9 mouse cellular contexts compared by ENCODE assay signal in the genomic region with DNA sequence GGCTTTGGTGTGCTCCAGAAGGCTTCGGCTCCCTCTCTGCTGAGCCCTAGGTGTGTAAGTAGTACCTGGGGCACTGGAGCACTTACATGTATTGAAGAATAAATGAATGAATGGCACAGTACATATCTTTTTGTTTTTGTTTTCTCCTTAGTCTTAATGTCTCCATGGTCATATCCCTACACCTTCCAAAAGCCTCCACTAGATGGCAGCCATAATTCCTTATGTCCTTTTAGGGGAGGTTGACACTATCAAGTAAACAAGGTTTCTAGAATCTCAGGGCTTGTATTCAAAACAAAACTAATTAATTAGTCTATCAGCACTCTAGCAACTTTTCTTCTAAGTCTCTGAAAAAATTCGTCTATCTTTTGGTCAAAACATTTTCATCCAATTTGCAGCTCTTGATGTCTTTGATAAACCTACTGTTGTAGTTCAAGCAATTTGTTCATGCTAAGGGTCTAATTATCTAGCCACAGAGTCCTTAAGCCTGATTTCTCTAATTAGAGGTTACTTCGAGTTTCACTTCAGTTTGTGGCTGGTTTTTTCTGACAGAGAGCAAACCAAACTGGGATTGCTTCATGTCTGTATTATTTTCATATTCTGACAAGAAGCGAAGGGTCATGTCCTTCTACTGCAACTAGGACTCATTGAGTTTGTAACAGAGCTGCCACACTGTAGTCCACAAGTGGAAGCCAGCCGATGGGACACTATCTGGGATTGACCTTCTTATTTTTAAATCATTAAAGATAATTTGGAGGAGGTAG.
DNase-seq lines count a peak whose midpoint lies in the region; ATAC-seq and TF ChIP-seq lines count a peak whose summit lies in the region.
"Had no signal": no experiment of that assay in that cellular context is flagged by ENCODE, and none has a peak within 500 bp of the region (broad histone marks: within the 10 kb centered on the region; RNA-seq: fewer than 3 reads in every experiment).

No protein-coding gene starts in this region.

- no peak for TF ChIP-seq POLR2A in small intestine, adult 2 months (IDR thresholded peaks at IDR 0.05; ENCODE audit: low read depth, low read length)

- intact Hi-C loops in gastrocnemius, postnatal 14 days (cut with DNase I; ENCODE audit: low total_unique reads), result loop anchor here (5.0 kb wide), 1 partner anchor 91 kb away; no protein-coding TSS in a partner anchor

- TF ChIP-seq CTCF in liver, postnatal 0 days (IDR thresholded peaks at IDR 0.05; ENCODE audit: low read depth), result peak; percentile 75
- TF ChIP-seq CTCF in small intestine, adult 2 months (IDR thresholded peaks at IDR 0.05; ENCODE audit: extremely low read depth, insufficient read length, insufficient replicate concordance, low read depth, low read length), result peak; percentile 25; the same call in 1 of the 2 replicates

- no peak overlapping the region for H3K4me3 ChIP-seq in liver, postnatal 0 days (ENCODE audit: low read depth, low read length)
- no peak overlapping the region for H3K4me3 ChIP-seq in liver, embryonic 11.5 days (ENCODE audit: low read depth, low read length)
- no peak overlapping the region for H3K4me3 ChIP-seq in small intestine, adult 2 months (ENCODE audit: low read depth, low read length)
- H3K4me3 ChIP-seq: midbrain, embryonic 12.5 days had no signal

- ATAC-seq in liver, postnatal 0 days, result peak; percentile 43; the same call in 1 of the 2 replicates
- ATAC-seq in liver, embryonic 11.5 days (replicated peaks; ENCODE audit: low FRiP score), result no peak; the same call in 1 of the 2 replicates

- H3K36me3 ChIP-seq in liver, postnatal 0 days (replicated peaks; ENCODE audit: insufficient read depth, low read length), result no peaks in the 10 kb centered on the region
- no peaks in the 10 kb centered on the region for H3K36me3 ChIP-seq in liver, embryonic 11.5 days (ENCODE audit: control insufficient read depth, insufficient read depth, low read length)
- H3K36me3 ChIP-seq in small intestine, adult 2 months (ENCODE audit: control insufficient read depth, insufficient read depth, low read length), result no peaks in the 10 kb centered on the region
- H3K36me3 ChIP-seq: midbrain, embryonic 12.5 days had no signal

- no peak overlapping the region for H3K9ac ChIP-seq in liver, postnatal 0 days (replicated peaks)
- H3K9ac ChIP-seq in liver, embryonic 11.5 days (ENCODE audit: low read depth, low read length), result no peak overlapping the region
- H3K9ac ChIP-seq: midbrain, embryonic 12.5 days had no signal

- DNase-seq in adrenal gland, postnatal 10 days, result peak; percentile 63
- no peak for DNase-seq in adrenal gland, adult 8-10 months
- DNase-seq in liver, postnatal 0 days, result no peak
- DNase-seq in liver, embryonic 11.5 days (ENCODE audit: low spot score), result no peak
- peak; percentile 88 for DNase-seq in brain, adult 2 months (ENCODE audit: low read depth, low spot score)
- DNase-seq in gastrocnemius, postnatal 14 days, result peak; percentile 6
- DNase-seq in layer of hippocampus, adult 9-11 months, result peak; percentile 36

- no peak for TF ChIP-seq EP300 in liver, postnatal 0 days (IDR thresholded peaks at IDR 0.05; ENCODE audit: low read depth)

- H3K9me3 ChIP-seq in liver, postnatal 0 days (ENCODE audit: low read length), result no peaks in the 10 kb centered on the region
- H3K9me3 ChIP-seq in liver, embryonic 11.5 days (ENCODE audit: control insufficient read depth, low read length), result no peaks in the 10 kb centered on the region
- H3K9me3 ChIP-seq: midbrain, embryonic 12.5 days had no signal

- H3K27me3 ChIP-seq in liver, postnatal 0 days (ENCODE audit: insufficient read depth, low read length), result no peaks in the 10 kb centered on the region
- H3K27me3 ChIP-seq in liver, embryonic 11.5 days (replicated peaks; ENCODE audit: control insufficient read depth, insufficient read depth, low read length), result no peaks in the 10 kb centered on the region
- H3K27me3 ChIP-seq in small intestine, adult 2 months (ENCODE audit: control insufficient read depth, insufficient read depth, low read length), result no peaks in the 10 kb centered on the region
- H3K27me3 ChIP-seq: midbrain, embryonic 12.5 days had no signal

- 51% methylated on average over 5 of the region's 5 CpGs for WGBS in liver, postnatal 0 days (ENCODE audit: insufficient replicate concordance)
- WGBS in liver, embryonic 11.5 days, result 57% methylated on average over 5 of the region's 5 CpGs
- WGBS in small intestine, adult 2 months, result 59% methylated on average over 5 of the region's 5 CpGs

- 0 out of 2 replicates have a peak, but pooled peaks cover 4% of the 10 kb centered on the region for H3K4me1 ChIP-seq in liver, postnatal 0 days (ENCODE audit: insufficient read depth)
- peaks cover 16% of the 10 kb centered on the region for H3K4me1 ChIP-seq in liver, embryonic 11.5 days (replicated peaks; ENCODE audit: control insufficient read depth, insufficient read depth, low read length)
- no peaks in the 10 kb centered on the region for H3K4me1 ChIP-seq in small intestine, adult 2 months (ENCODE audit: control insufficient read depth, insufficient read depth, insufficient read length, low read length)
- H3K4me1 ChIP-seq: midbrain, embryonic 12.5 days had no signal

- H3K4me2 ChIP-seq in liver, postnatal 0 days (ENCODE audit: low read depth, low read length), result no peak overlapping the region
- H3K4me2 ChIP-seq in liver, embryonic 11.5 days, result no peak overlapping the region
- H3K4me2 ChIP-seq: midbrain, embryonic 12.5 days had no signal

- no peak overlapping the region for H3K27ac ChIP-seq in liver, postnatal 0 days (ENCODE audit: low read depth)
- H3K27ac ChIP-seq in liver, embryonic 11.5 days (ENCODE audit: low read depth, low read length), result no peak overlapping the region
- H3K27ac ChIP-seq in small intestine, adult 2 months (ENCODE audit: insufficient read depth, low read depth, low read length), result no peak overlapping the region
- H3K27ac ChIP-seq: midbrain, embryonic 12.5 days had no signal

Comparison
In these comparisons a context has a peak if more than half of its experiments do, and no peak if none do; other contexts are left out.
1. DNase-seq: peak in adrenal gland, postnatal 10 days (single experiment), brain, adult 2 months (single experiment), gastrocnemius, postnatal 14 days (single experiment) and layer of hippocampus, adult 9-11 months (single experiment); none in adrenal gland, adult 8-10 months (single experiment), liver, postnatal 0 days (single experiment) and liver, embryonic 11.5 days (single experiment).